Mouse (Mus musculus) CH12.LX (cell line): ENCODE measurements around the gene Exoc7. TPM values are rescaled to one million over a fixed set of nuclear protein-coding genes. Genes with fewer than 3 reads are reported as not detected.
A peak's percentile ranks its signal among the peaks of the same experiment; 100 is the strongest.

Experiments used
- DNase-seq: peaks from one replicate; pipeline ENCODE4 v3.0.0-alpha.2; 2013; ENCODE audit errors: extremely low read depth
- H3K27ac ChIP-seq: 2 replicates; pipeline ENCODE4 v1.5.1; 2012; ENCODE audit warnings: low read depth, mild to moderate bottlenecking, control low read depth, moderate library complexity; ENCODE audit not compliant: insufficient read depth
- H3K27me3 ChIP-seq: replicated peaks from 2 replicates; pipeline ENCODE3; 2012; ENCODE audit warnings: inconsistent platforms
- H3K36me3 ChIP-seq, 2 experiments: replicated peaks in 1 of 2; 2 replicates each; pipeline versions ENCODE3 to v1.6.1; 2012; ENCODE audit warnings: inconsistent platforms in 1 of 2, low read length in 1 of 2, mild to moderate bottlenecking in 1 of 2, mixed read lengths in 1 of 2, moderate library complexity in 1 of 2; ENCODE audit not compliant: control insufficient read depth in 1 of 2, insufficient read depth in 1 of 2
- H3K4me1 ChIP-seq, 2 experiments: 2 replicates each; pipeline ENCODE4 v1.6.1; 2012; ENCODE audit warnings: inconsistent platforms in 1 of 2, moderate library complexity in 1 of 2; ENCODE audit not compliant: insufficient read depth in 2 of 2, control insufficient read depth in 1 of 2
- H3K4me2 ChIP-seq: 2 replicates; pipeline ENCODE4 v1.6.1; 2012; ENCODE audit warnings: low read depth, mild to moderate bottlenecking, control low read depth; ENCODE audit not compliant: poor library complexity, insufficient read depth, severe bottlenecking
- H3K4me3 ChIP-seq, 3 experiments: fragments of 150-350 bp in 1 of 3; sonication (generic) in 1 of 3; replicated peaks in 1 of 3; 2 replicates each; pipeline versions ENCODE3 to v1.5.1; 2011 to 2012; ENCODE audit warnings: low read depth in 2 of 3, low read length in 2 of 3, mild to moderate bottlenecking in 2 of 3, moderate library complexity in 2 of 3, control low read depth in 1 of 3, improper control_type of control experiment in 1 of 3, inconsistent platforms in 1 of 3, mixed read lengths in 1 of 3; ENCODE audit not compliant: poor library complexity in 1 of 3
- H3K79me2 ChIP-seq: replicated peaks from 2 replicates; pipeline ENCODE4 v1.6.1; 2012; ENCODE audit warnings: mild to moderate bottlenecking, moderate library complexity; ENCODE audit not compliant: control insufficient read depth, poor library complexity, insufficient read depth, severe bottlenecking; ENCODE audit errors: extremely low read depth
- H3K9ac ChIP-seq: 2 replicates; pipeline ENCODE4 v1.6.1; 2012; ENCODE audit warnings: low read depth, mild to moderate bottlenecking, control low read depth, moderate library complexity; ENCODE audit not compliant: insufficient read depth
- H3K9me3 ChIP-seq: replicated peaks from 2 replicates; pipeline ENCODE3; 2012; ENCODE audit warnings: low read length, inconsistent platforms, mixed read lengths
- BHLHE40 ChIP-seq: IDR thresholded peaks from 2 replicates; pipeline ENCODE4 v1.6.1; 2011; ENCODE audit warnings: mild to moderate bottlenecking, low read depth, low read length, improper control_type of control experiment
- CHD2 ChIP-seq: IDR thresholded peaks from 2 replicates; pipeline ENCODE4 v1.6.1; 2011; ENCODE audit warnings: low read length, improper control_type of control experiment
- E2F4 ChIP-seq: IDR thresholded peaks from 2 replicates; pipeline ENCODE4 v1.6.1; 2011; ENCODE audit warnings: low read depth, low read length, improper control_type of control experiment; ENCODE audit not compliant: insufficient replicate concordance
- EP300 ChIP-seq: IDR thresholded peaks from 2 replicates; pipeline ENCODE4 v1.6.1; 2011; ENCODE audit warnings: low read length, improper control_type of control experiment
- ETS1 ChIP-seq: conservative IDR thresholded peaks from 2 replicates; pipeline ENCODE4 v1.6.1; 2012; ENCODE audit warnings: low read depth, mild to moderate bottlenecking, inconsistent platforms, low read length, improper control_type of control experiment, moderate library complexity
- HCFC1 ChIP-seq: IDR thresholded peaks from 2 replicates; pipeline ENCODE4 v1.6.1; 2012; ENCODE audit warnings: low read depth, mild to moderate bottlenecking, inconsistent platforms, low read length, improper control_type of control experiment
- JUND ChIP-seq: conservative IDR thresholded peaks from 2 replicates; pipeline ENCODE4 v1.6.1; 2011; ENCODE audit warnings: low read depth, low read length, improper control_type of control experiment
- MAFK ChIP-seq: IDR thresholded peaks from 2 replicates; pipeline ENCODE4 v1.6.1; 2011; ENCODE audit warnings: low read length, improper control_type of control experiment; ENCODE audit not compliant: insufficient replicate concordance
- MAZ ChIP-seq: IDR thresholded peaks from 2 replicates; pipeline ENCODE4 v1.6.1; 2012; ENCODE audit warnings: low read depth, mild to moderate bottlenecking, inconsistent platforms, low read length, improper control_type of control experiment, moderate library complexity
- MEF2A ChIP-seq: IDR thresholded peaks from 2 replicates; pipeline ENCODE4 v1.6.1; 2014; ENCODE audit warnings: low read depth, mild to moderate bottlenecking, inconsistent platforms, low read length, improper control_type of control experiment, borderline replicate concordance
- MXI1 ChIP-seq: IDR thresholded peaks from 2 replicates; pipeline ENCODE4 v1.6.1; 2011; ENCODE audit warnings: mild to moderate bottlenecking, low read depth, low read length, improper control_type of control experiment
- NRF1 ChIP-seq: IDR thresholded peaks from 2 replicates; pipeline ENCODE4 v1.6.1; 2014; ENCODE audit warnings: low read depth, mild to moderate bottlenecking, inconsistent platforms, low read length, improper control_type of control experiment, moderate library complexity
- PAX5 ChIP-seq: IDR thresholded peaks from 2 replicates; pipeline ENCODE4 v1.6.1; 2012; ENCODE audit warnings: low read length, inconsistent platforms, mixed read lengths
- RCOR1 ChIP-seq: conservative IDR thresholded peaks from 2 replicates; pipeline ENCODE4 v1.6.1; 2012; ENCODE audit warnings: low read depth, mild to moderate bottlenecking, inconsistent platforms, low read length, improper control_type of control experiment
- SMC3 ChIP-seq: IDR thresholded peaks from 2 replicates; pipeline ENCODE4 v1.6.1; 2011; ENCODE audit warnings: low read depth, low read length, improper control_type of control experiment
- TBP ChIP-seq: conservative IDR thresholded peaks from 2 replicates; pipeline ENCODE4 v1.6.1; 2011; ENCODE audit warnings: low read depth, low read length, improper control_type of control experiment
- TCF12 ChIP-seq: IDR thresholded peaks from 2 replicates; pipeline ENCODE4 v1.6.1; 2014; ENCODE audit warnings: low read depth, mild to moderate bottlenecking, inconsistent platforms, low read length, improper control_type of control experiment
- UBTF ChIP-seq: IDR thresholded peaks from 2 replicates; pipeline ENCODE4 v1.6.1; 2012; ENCODE audit warnings: low read depth, mild to moderate bottlenecking, inconsistent platforms, low read length, improper control_type of control experiment, moderate library complexity
- USF1 ChIP-seq: IDR thresholded peaks from 2 replicates; pipeline ENCODE4 v1.6.1; 2014; ENCODE audit warnings: low read depth, mild to moderate bottlenecking, inconsistent platforms, low read length, improper control_type of control experiment
- USF2 ChIP-seq: conservative IDR thresholded peaks from 2 replicates; pipeline ENCODE4 v1.6.1; 2011; ENCODE audit warnings: low read depth, low read length, improper control_type of control experiment
- ZKSCAN1 ChIP-seq: IDR thresholded peaks from 2 replicates; pipeline ENCODE4 v1.6.1; 2012; ENCODE audit warnings: low read depth, inconsistent platforms, low read length, improper control_type of control experiment, borderline replicate concordance
- ZMIZ1 ChIP-seq: IDR thresholded peaks from 2 replicates; pipeline ENCODE4 v1.6.1; 2012; ENCODE audit warnings: low read depth, mild to moderate bottlenecking, inconsistent platforms, low read length, improper control_type of control experiment
- dilution Hi-C: fragments of 300-500 bp; cut with MboI; formaldehyde crosslinking; loops from 2 replicates; pipeline ENCODE4 v1.14.3; 2020; ENCODE audit warnings: low sequenced_read_pairs; ENCODE audit not compliant: extremely low pct_unique_long_range_greater_than_20kb, extremely low pct_ligation_motif_present
- in situ Hi-C: fragments of 300-500 bp; cut with MboI; formaldehyde crosslinking; loops from 3 replicates; pipeline ENCODE4 v1.14.3; 2019; ENCODE audit warnings: low sequenced_read_pairs, low pct_ligation_motif_present, low pct_unique_long_range_greater_than_20kb, mixed read lengths
- polyA plus RNA-seq: library from polyadenylated mRNA; unstranded; fragments of >175 nt; gene quantifications from 2 replicates; pipeline ENCODE4 v1.2.1, GENCODE M21; 2012; ENCODE audit warnings: low read depth; ENCODE audit not compliant: insufficient read length
- total RNA-seq, 2 experiments: library from RNA; depleted of rRNA; stranded (reverse); fragments of 300-350 nt in 1 of 2; fragments of >200 nt in 1 of 2; gene quantifications; 2 replicates each; pipeline ENCODE4 v1.2.3; 2012 to 2014

The Exoc7 gene
- total and polyA plus RNA-seq, 3 experiments: 32.2 to 51.8 (median 42.1) TPM

GRCm38 (mm10) chr11:116342069-116342791 lies 35.2 kb upstream of the Exoc7 start:
- Histone ChIP-seq H3K4me1 (peaks cover 10 to 51% of the 10 kb centered on the region in 2 experiments), H3K27ac (no peak overlapping the region), H3K9me3 (no peaks in the 10 kb centered on the region), H3K4me2 (no peak overlapping the region), H3K36me3 (peaks cover 48 to 55% of the 10 kb centered on the region in 2 experiments), H3K4me3 (no peak overlapping the region), H3K9ac (no peak overlapping the region), H3K79me2 (no peaks in the 10 kb centered on the region), H3K27me3 (no peaks in the 10 kb centered on the region)
- no peak for DNase-seq
- TF ChIP-seq MEF2A: no peak
- in situ Hi-C loops: no loop called here
- dilution Hi-C loops: no loop called here

GRCm38 (mm10) chr11:116337531-116337930 lies 30.5 kb upstream of the Exoc7 start:
- peaks cover 11 to 18% of the 10 kb centered on the region in 2 experiments for H3K36me3 ChIP-seq
- in situ Hi-C loops: no loop called here
- H3K4me2 ChIP-seq: no peak overlapping the region
- H3K9ac ChIP-seq: no peak overlapping the region
- TF ChIP-seq RCOR1: no peak
- TF ChIP-seq E2F4: no peak
- 0 out of 2 replicates have a peak, but pooled peaks have one; percentile 23 for TF ChIP-seq MXI1
- TF ChIP-seq, all 38 proteins: peak for 1
- peaks cover 16% of the 10 kb centered on the region for H3K27me3 ChIP-seq
- H3K27ac ChIP-seq: no peak overlapping the region
- peaks cover 24 to 74% of the 10 kb centered on the region in 2 experiments for H3K4me1 ChIP-seq
- dilution Hi-C loops: no loop called here
- H3K4me3 ChIP-seq: no peak overlapping the region
- no peak for DNase-seq
- H3K79me2 ChIP-seq: no peaks in the 10 kb centered on the region
- no peaks in the 10 kb centered on the region for H3K9me3 ChIP-seq

GRCm38 (mm10) chr11:116337000-116337399 lies 30.0 kb upstream of the Exoc7 start:
- in situ Hi-C loops: no loop called here
- peaks cover 24 to 74% of the 10 kb centered on the region in 2 experiments for H3K4me1 ChIP-seq
- H3K9ac ChIP-seq: no peak overlapping the region
- peaks cover 16% of the 10 kb centered on the region for H3K27me3 ChIP-seq
- H3K79me2 ChIP-seq: no peaks in the 10 kb centered on the region
- peaks cover 7 to 14% of the 10 kb centered on the region in 2 experiments for H3K36me3 ChIP-seq
- no peak for DNase-seq
- no peak overlapping the region for H3K27ac ChIP-seq
- peak overlapping the region in 2 of 3 experiments; percentile 4 to 58 for H3K4me3 ChIP-seq
- no peaks in the 10 kb centered on the region for H3K9me3 ChIP-seq
- dilution Hi-C loops: no loop called here
- H3K4me2 ChIP-seq: no peak overlapping the region
- TF ChIP-seq TBP (0 out of 2 replicates have a peak, but pooled peaks have one; percentile 27), SMC3 (peak; percentile 3; the same call in 1 of the 2 replicates), MXI1 (no peak), BHLHE40 (peak; percentile 51), JUND (no peak), ZKSCAN1 (no peak), CHD2 (no peak), HCFC1 (no peak), EP300 (peak; percentile 60), E2F4 (no peak), UBTF (peak; percentile 78; the same call in 1 of the 2 replicates), MAFK (no peak), RCOR1 (0 out of 2 replicates have a peak, but pooled peaks have one; percentile 28), ETS1 (peak; percentile 28; the same call in 1 of the 2 replicates), USF2 (no peak), MEF2A (peak; percentile 58; the same call in 1 of the 2 replicates), NRF1 (no peak), ZMIZ1 (no peak; the same call in 1 of the 2 replicates), PAX5 (no peak), USF1 (no peak), TCF12 (peak; percentile 54; the same call in 1 of the 2 replicates), MAZ (peak; percentile 59; the same call in 1 of the 2 replicates)
